Mouse (Mus musculus): ENCODE data around the gene Frmd5. TPM values are rescaled to one million over a fixed set of nuclear protein-coding genes. Genes with fewer than 3 reads are reported as not detected.

Frmd5 gene
- total RNA-seq, 2 experiments from 2014 or later: 0.78 to 0.95 TPM

GRCm38 (mm10) chr2:121682361-121682760, 124.5 kb downstream of the Frmd5 start:
- no peak for DNase-seq

- DNase-seq: no peak
Measured at GRCm38 (mm10) chr2:121679711-121680110, 127.2 kb downstream of the Frmd5 start.

- DNase-seq: no peak
Measured at GRCm38 (mm10) chr2:121677649-121677986, 129.3 kb downstream of the Frmd5 start.

GRCm38 (mm10) chr2:121676951-121677648, 129.8 kb downstream of the Frmd5 start:
- no peak for DNase-seq

DNA sequence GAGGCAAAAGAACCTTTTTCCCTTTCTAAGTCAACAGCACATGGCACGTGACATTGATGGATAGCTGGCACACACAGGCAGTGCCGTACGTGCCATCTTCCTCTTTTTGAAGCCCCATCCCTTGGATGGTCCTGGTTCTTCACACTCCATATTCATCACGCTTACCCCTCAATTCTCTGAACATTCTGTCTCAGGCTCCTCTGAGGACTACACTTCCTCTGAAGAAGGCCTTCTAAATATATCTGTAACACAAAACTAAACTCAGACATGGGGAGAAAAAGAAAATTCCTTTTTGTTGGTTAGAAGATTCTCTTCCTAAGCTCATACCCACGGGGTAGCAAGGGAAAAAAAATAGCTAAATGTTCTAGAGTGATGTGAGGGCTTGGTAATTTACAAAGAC, 131.0 kb downstream of the Frmd5 start:
- no peak for DNase-seq

DNA sequence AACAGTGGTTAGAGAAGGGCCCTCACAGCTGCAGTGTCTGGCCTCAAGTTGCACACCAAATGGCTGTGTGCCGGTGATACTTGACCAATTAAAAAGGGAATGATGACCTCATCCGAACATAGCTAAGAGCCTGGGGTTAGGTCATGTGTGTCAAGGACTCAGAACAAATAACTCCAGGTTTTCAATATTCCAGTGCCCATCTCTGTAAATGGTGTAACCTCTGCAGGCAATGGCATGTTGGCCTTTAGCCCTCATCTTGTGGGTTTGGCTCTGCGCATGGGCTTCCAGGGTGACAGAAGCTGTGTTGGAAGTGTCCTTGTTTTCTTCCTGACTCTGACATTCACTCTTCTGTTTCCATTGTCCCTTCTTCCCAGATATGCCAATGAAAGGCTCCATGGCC, 131.8 kb downstream of the Frmd5 start:
- DNase-seq: no peak

DNA sequence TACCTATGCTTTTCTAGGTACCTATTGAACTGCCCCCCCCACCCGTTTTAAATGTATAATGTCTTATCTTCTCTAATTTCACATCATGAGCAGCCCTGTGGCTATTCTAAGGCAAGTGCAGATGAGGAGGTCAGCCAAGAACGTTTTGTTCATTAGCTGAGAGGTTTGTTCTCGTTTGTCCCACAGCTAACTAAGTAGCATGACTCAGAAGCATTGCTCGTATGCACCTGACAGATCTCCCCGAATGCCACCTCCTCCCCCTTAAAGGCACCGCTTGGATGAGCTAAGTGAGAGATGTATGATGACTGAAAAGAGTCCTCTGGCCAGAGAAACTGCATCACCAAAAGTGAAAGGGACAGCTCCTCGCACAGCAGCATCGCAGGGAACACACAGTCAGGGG, 132.7 kb downstream of the Frmd5 start:
- DNase-seq: no peak

DNA sequence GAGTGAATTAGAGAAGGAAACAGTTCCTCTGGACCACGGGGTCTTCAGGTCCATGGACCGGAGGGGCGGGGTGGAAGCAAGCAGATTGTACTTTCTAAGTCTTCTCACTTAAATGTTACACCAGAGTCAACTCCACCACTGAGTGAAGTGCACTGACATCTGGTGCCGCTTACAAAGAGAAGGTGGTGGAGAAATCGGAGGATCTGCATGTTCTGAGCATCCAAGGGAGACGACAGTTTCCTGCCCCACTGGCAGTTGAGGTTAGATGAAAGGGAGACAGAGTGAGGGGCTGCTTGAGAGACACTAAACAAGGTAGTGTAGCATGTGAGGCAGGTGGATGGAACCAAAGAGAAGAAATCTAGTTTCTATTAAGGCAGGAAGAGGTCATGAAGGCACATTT, 137.0 kb downstream of the Frmd5 start:
- DNase-seq: no peak

GRCm38 (mm10) chr2:121668256-121668655, 138.6 kb downstream of the Frmd5 start:
- no peak for DNase-seq

- no peak for DNase-seq
Measured at GRCm38 (mm10) chr2:121661160-121661502, 145.8 kb downstream of the Frmd5 start.

- no peak for DNase-seq
Measured at GRCm38 (mm10) chr2:121660461-121661159, 146.3 kb downstream of the Frmd5 start.

DNA sequence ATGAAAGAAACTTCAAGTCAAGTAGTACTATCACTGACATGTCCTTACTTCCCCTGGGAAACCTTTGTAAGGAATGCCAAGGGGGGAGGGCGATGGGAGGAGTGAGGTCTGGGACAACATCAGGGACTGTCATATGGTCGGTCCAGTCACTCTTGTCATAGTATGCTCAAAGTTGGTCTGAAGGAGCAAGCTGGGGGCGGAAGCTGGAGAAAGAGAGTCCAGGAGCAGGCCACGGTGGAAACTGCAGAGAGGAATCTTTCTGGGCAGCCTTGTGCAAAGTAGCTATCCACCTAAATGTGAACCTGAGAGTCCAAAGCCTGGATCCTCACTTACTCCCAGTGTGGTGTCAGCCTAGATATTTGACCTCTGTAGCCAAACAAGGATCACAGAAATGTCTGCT, 147.5 kb downstream of the Frmd5 start:
- DNase-seq: no peak

DNA sequence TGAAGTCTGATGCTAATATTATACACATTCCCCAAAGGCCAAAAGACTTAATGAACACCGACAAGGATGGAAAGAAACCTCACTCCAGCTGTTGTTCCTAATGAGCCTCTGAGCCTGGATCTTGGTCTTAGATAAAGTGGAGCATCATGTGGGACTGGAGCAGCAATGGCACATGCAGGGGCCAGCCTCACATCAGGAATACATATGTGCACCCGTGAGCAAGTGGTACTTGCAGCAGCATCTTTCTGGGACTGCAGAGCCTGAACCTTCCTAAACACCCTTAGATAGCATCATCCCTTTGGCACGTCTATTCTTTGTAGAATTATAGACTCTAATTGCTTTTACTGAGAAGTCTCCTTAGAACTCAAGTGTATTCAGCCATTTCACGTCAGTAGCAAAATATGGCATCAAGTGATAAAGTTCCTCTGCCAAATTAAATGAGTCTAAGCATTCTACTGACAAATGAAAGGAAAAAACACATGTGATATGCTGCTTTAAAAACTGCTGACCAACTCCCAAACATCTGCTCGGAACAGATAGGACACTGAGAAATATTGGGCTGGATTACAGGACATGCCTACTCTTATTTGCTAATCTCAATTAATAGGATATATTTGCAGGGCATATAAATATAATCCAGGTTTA, 148.6 kb downstream of the Frmd5 start:
- DNase-seq: no peak

GRCm38 (mm10) chr2:121655966-121656365, 150.9 kb downstream of the Frmd5 start:
- no peak for DNase-seq

DNA sequence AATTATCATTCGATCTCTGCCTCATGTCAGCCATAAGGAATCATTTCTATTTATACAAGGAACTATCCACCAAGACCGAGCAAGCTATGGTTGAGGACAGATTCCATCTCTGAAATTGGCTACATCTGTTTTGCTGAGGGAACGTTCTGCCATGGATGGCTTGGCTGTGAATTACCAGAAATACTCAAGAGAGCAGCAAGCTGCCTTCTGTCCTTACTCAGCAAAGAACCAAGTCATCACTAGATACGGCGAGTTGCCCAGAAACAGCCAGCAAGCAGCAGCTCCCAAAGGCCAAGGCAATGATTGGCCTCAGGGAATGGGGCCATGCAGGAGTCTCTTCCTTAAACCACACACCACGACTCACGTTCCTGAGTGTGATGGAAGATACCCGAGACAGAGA, 151.8 kb downstream of the Frmd5 start:
- DNase-seq: no peak

- no peak for DNase-seq
Measured at GRCm38 (mm10) chr2:121646528-121646927, 160.4 kb downstream of the Frmd5 start.

DNA sequence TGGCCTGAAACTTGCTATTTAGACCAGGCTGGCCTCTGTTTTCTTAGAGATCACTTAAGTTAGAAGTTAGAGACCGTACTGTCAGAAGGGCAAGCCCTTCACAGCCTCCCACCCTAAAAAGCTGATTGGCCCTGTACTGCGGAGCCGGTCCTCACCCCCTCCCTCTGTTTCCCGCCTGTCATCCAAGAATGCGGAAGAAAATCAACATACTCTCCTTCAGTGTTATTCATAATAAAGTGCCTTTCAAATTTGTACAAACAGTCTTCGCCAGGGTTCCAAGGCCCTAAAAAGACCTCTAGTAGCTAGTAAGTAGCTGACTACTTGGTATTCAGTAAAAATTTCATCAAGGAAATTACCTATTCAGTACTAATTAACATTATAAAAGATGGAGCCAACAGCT, 164.0 kb downstream of the Frmd5 start:
- DNase-seq: no peak

DNA sequence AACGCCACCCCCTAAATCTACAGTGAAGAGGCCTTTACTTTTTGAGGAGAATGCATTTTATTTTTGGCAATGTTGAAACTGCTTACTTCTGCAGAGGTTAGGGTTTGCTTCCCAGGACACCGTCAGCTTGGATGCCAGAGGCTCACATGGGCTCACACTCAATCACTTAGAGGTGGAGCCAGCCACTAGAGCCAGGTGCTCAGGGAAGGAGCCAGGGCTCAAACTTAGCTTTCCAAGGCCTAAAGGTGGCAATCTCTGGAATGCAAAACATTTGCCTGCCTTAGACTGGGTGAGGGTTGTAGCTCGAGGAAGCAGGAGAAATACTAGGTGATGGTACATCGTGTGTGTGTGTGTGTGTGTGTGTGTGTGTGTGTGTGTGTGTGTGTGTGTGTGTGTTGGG, 174.8 kb downstream of the Frmd5 start:
- DNase-seq: no peak

GRCm38 (mm10) chr2:121630286-121630685, 176.6 kb downstream of the Frmd5 start:
- DNase-seq: no peak

- no peak for DNase-seq
Measured at GRCm38 (mm10) chr2:121628290-121628689, 178.6 kb downstream of the Frmd5 start.

DNA sequence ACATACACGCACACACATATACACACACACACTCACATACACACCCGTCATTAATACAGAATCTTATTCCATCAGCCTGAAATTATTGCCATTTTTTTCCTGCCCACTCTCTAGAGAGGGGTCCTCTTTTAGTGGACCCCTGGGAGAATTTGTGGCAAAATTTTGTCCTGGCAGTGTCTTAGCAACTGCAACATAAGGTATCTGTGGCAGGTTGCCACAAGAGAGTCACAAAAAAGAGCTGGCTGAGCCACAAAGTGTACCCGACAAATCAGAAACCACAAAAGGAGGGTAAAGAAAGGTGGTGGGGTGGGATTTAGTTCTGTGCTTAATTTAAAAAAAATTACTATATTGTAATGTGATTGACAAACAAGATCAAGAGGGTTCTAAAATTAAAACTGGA, 181.0 kb downstream of the Frmd5 start:
- DNase-seq: no peak

GRCm38 (mm10) chr2:121621262-121622163, 185.4 kb downstream of the Frmd5 start:
- DNase-seq: no peak

Measured in gastrocnemius, postnatal 10 days (tissue).